Comparison of ENCODE assay signal across 15 mouse cellular contexts in the genomic region with DNA sequence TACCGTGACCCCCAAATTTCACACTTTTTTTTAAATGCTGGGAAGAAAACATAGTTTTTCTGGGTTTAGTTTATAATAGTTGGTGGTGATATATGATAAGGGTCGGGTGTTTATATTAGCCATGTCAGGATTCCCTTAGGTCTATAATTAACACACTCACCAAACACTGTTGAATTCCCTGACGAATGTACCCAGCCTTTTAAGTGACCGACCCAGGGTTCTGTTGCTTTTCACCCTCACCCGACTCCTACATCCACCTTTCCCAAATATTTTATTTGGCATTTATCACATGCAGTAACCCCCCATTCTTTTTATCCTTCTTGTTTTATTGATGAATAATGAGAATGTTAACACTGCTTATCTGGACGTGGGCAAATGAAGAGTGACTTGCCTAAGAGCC.
"Had no signal": no experiment of that assay in that cellular context is flagged by ENCODE, and none has a peak within 500 bp of the region (broad histone marks: within the 10 kb centered on the region; RNA-seq: fewer than 3 reads in every experiment).

No protein-coding gene starts in this region.

- H3K9ac ChIP-seq: neural tube, embryonic 12.5 days; neural tube, embryonic 13.5 days; neural tube, embryonic 15.5 days had no signal

- H3K9me3 ChIP-seq: neural tube, embryonic 12.5 days; neural tube, embryonic 13.5 days; neural tube, embryonic 15.5 days had no signal

- H3K27me3 ChIP-seq: neural tube, embryonic 12.5 days; neural tube, embryonic 13.5 days; neural tube, embryonic 15.5 days had no signal

- H3K27ac ChIP-seq: neural tube, embryonic 12.5 days; neural tube, embryonic 13.5 days; neural tube, embryonic 15.5 days had no signal

- DNase-seq: retina, postnatal 1 day; right cerebral cortex, adult 18-20 months; right cerebral cortex, postnatal 14 days; right cerebral cortex, postnatal 25 days; right cerebral cortex, postnatal 4 days; spleen, adult 18-20 months; thymus, adult 18-20 months; thymus, adult 2 months; thymus, postnatal 14 days; thymus, postnatal 25 days; thymus, postnatal 36 days; thymus, postnatal 4 days had no signal

- H3K4me3 ChIP-seq: neural tube, embryonic 12.5 days; neural tube, embryonic 13.5 days; neural tube, embryonic 15.5 days had no signal

- H3K4me2 ChIP-seq: neural tube, embryonic 12.5 days; neural tube, embryonic 13.5 days; neural tube, embryonic 15.5 days had no signal

- H3K4me1 ChIP-seq: neural tube, embryonic 12.5 days; neural tube, embryonic 13.5 days; neural tube, embryonic 15.5 days had no signal

- H3K36me3 ChIP-seq: neural tube, embryonic 12.5 days; neural tube, embryonic 13.5 days; neural tube, embryonic 15.5 days had no signal
